Mouse (Mus musculus) kidney, postnatal 0 days (tissue): ENCODE results near the gene Eef1a1. TPM values are rescaled to one million over a fixed set of nuclear protein-coding genes. Genes with fewer than 3 reads are reported as not detected.

ENCODE experiments used
- ATAC-seq: fragments of 200-750 bp; cut with Nextera tagmentation; replicated peaks from 2 replicates; pipeline ENCODE4 v1.8.0; 2017; ENCODE audit warnings: low read depth, moderate number of reproducible peaks, moderate TSS enrichment, moderate library complexity; ENCODE audit not compliant: low FRiP score
- DNase-seq: peaks from one replicate; pipeline ENCODE4 v3.0.0-alpha.2; 2016; ENCODE audit warnings: low spot score
- H3K27ac ChIP-seq: fragments of 300-500 bp; sonication (generic); 2 replicates; pipeline ENCODE4 v1.5.1; 2014; ENCODE audit warnings: mild to moderate bottlenecking
- H3K27me3 ChIP-seq: fragments of 300-500 bp; sonication (generic); 2 replicates; pipeline ENCODE4 v1.6.1; 2014; ENCODE audit warnings: low read length, mixed read lengths; ENCODE audit not compliant: insufficient read depth
- H3K36me3 ChIP-seq: fragments of 300-500 bp; sonication (generic); 2 replicates; pipeline ENCODE4 v1.6.1; 2014; ENCODE audit warnings: low read length, mixed read lengths; ENCODE audit not compliant: insufficient read depth
- H3K4me1 ChIP-seq: fragments of 300-500 bp; sonication (generic); replicated peaks from 2 replicates; pipeline ENCODE4 v1.6.1; 2014; ENCODE audit warnings: antibody characterized with exemption, low read length, mixed read lengths; ENCODE audit not compliant: insufficient read depth
- H3K4me2 ChIP-seq: fragments of 300-500 bp; sonication (generic); 2 replicates; pipeline ENCODE4 v1.6.1; 2014; ENCODE audit warnings: mild to moderate bottlenecking, low read length, moderate library complexity, mixed read lengths
- H3K4me3 ChIP-seq: fragments of 300-500 bp; sonication (generic); replicated peaks from 2 replicates; pipeline ENCODE4 v1.5.1; 2014; ENCODE audit warnings: low read depth, low read length
- H3K9ac ChIP-seq: fragments of 300-500 bp; sonication (generic); 2 replicates; pipeline ENCODE4 v1.6.1; 2014; ENCODE audit warnings: low read depth, low read length
- H3K9me3 ChIP-seq: fragments of 300-500 bp; sonication (generic); replicated peaks from 2 replicates; pipeline ENCODE4 v1.6.1; 2016; ENCODE audit warnings: low read length, inconsistent platforms, mixed read lengths
- CTCF ChIP-seq: IDR thresholded peaks from 2 replicates; pipeline ENCODE4 v1.5.1; 2016; ENCODE audit warnings: antibody characterized with exemption, low read depth, mild to moderate bottlenecking, moderate library complexity
- WGBS: fragments of 180-500 bp; shearing (Covaris S2); extraction: QIAGEN DNeasy Blood & Tissue Kit; methylation state at CpG from one replicate; pipeline ENCODE4 v1.1.7; 2014; 5-methylcytosine and 5-hydroxymethylcytosine counted together
- polyA plus RNA-seq: library from polyadenylated mRNA; unstranded; fragments of >200 nt; fragmentation: Nextera tagmentation; extraction: Ambion mirVana; gene quantifications from 2 replicates; pipeline ENCODE4 v1.2.1, GENCODE M21; 2015

Eef1a1 gene
- polyA plus RNA-seq: 4,583 and 4,728 TPM in 2 replicates

- Histone ChIP-seq H3K4me1 (no peaks in the 10 kb centered on the region), H3K4me2 (peak within 1 kb of the TSS; percentile 70), H3K9me3 (no peaks in the 10 kb centered on the region), H3K27ac (peak within 1 kb of the TSS; percentile 73), H3K4me3 (peak within 1 kb of the TSS; percentile 45), H3K27me3 (no peaks in the 10 kb centered on the region), H3K9ac (peak within 1 kb of the TSS; percentile 65), H3K36me3 (no peaks in the 10 kb centered on the region)
- ATAC-seq (peak; percentile 64), DNase-seq (peak; percentile 66)
- 1% methylated on average over 15 of the region's 20 CpGs for WGBS
- TF ChIP-seq CTCF: no peak
Measured at GRCm38 (mm10) chr9:78488890-78489420, at the start of gene Eef1a1. Gene Eef1a1 (minus strand): TSS chr9:78489151.

- H3K27ac ChIP-seq: no peak overlapping the region
- no peak for ATAC-seq
- no peaks in the 10 kb centered on the region for H3K4me1 ChIP-seq
- 30% methylated on average over 6 of the region's 6 CpGs for WGBS
- DNase-seq: peak; percentile 46
- no peak overlapping the region for H3K4me2 ChIP-seq
- H3K4me3 ChIP-seq: no peak overlapping the region
- H3K27me3 ChIP-seq: no peaks in the 10 kb centered on the region
- no peak overlapping the region for H3K9ac ChIP-seq
- H3K36me3 ChIP-seq: no peaks in the 10 kb centered on the region
- no peaks in the 10 kb centered on the region for H3K9me3 ChIP-seq
- TF ChIP-seq CTCF: no peak
Measured at GRCm38 (mm10) chr9:78538421-78538820, 49.5 kb upstream of the Eef1a1 start.

GRCm38 (mm10) chr9:78537154-78537873 lies 48.4 kb upstream of the Eef1a1 start:
- no peak for TF ChIP-seq CTCF
- H3K4me1 ChIP-seq: no peaks in the 10 kb centered on the region
- no peaks in the 10 kb centered on the region for H3K36me3 ChIP-seq
- WGBS: 87% methylated on average over 9 of the region's 9 CpGs
- no peak overlapping the region for H3K27ac ChIP-seq
- DNase-seq: no peak
- H3K9me3 ChIP-seq: no peaks in the 10 kb centered on the region
- no peak overlapping the region for H3K4me3 ChIP-seq
- ATAC-seq: no peak
- H3K4me2 ChIP-seq: no peak overlapping the region
- H3K9ac ChIP-seq: no peak overlapping the region
- no peaks in the 10 kb centered on the region for H3K27me3 ChIP-seq

- 90% methylated on average over 7 of the region's 7 CpGs for WGBS
- Histone ChIP-seq H3K9ac (no peak overlapping the region), H3K27ac (no peak overlapping the region), H3K9me3 (no peaks in the 10 kb centered on the region), H3K27me3 (no peaks in the 10 kb centered on the region), H3K4me3 (no peak overlapping the region), H3K36me3 (no peaks in the 10 kb centered on the region), H3K4me2 (no peak overlapping the region), H3K4me1 (no peaks in the 10 kb centered on the region; the same call in 1 of the 2 replicates)
- no peak for ATAC-seq
- no peak for DNase-seq
- no peak for TF ChIP-seq CTCF
Measured at GRCm38 (mm10) chr9:78534606-78535005, 45.7 kb upstream of the Eef1a1 start.

- H3K36me3 ChIP-seq: no peaks in the 10 kb centered on the region
- DNase-seq (peak; percentile 29), ATAC-seq (no peak)
- no peak overlapping the region for H3K4me2 ChIP-seq
- 71% methylated on average over 18 of the region's 18 CpGs for WGBS
- H3K9ac ChIP-seq: no peak overlapping the region
- H3K4me3 ChIP-seq: no peak overlapping the region
- no peaks in the 10 kb centered on the region for H3K27me3 ChIP-seq
- TF ChIP-seq CTCF: no peak
- peak overlapping the region; percentile 76 for H3K27ac ChIP-seq
- H3K9me3 ChIP-seq: no peaks in the 10 kb centered on the region
- no peaks in the 10 kb centered on the region; the same call in 1 of the 2 replicates for H3K4me1 ChIP-seq
Measured at GRCm38 (mm10) chr9:78533296-78533935, 44.5 kb upstream of the Eef1a1 start.

GRCm38 (mm10) chr9:78532341-78532819 lies 43.4 kb upstream of the Eef1a1 start:
- Histone ChIP-seq H3K36me3 (no peaks in the 10 kb centered on the region), H3K9me3 (no peaks in the 10 kb centered on the region), H3K4me1 (peaks cover 3% of the 10 kb centered on the region; the same call in 1 of the 2 replicates), H3K27me3 (no peaks in the 10 kb centered on the region), H3K27ac (peak overlapping the region; percentile 76), H3K4me3 (no peak overlapping the region), H3K4me2 (no peak overlapping the region), H3K9ac (no peak overlapping the region)
- peak; percentile 58 for DNase-seq
- TF ChIP-seq CTCF: no peak
- peak; percentile 70 for ATAC-seq
- WGBS: 27% methylated on average over 9 of the region's 9 CpGs
